Mouse (Mus musculus): ENCODE results near the gene Exoc4.

Gene Exoc4

DNA sequence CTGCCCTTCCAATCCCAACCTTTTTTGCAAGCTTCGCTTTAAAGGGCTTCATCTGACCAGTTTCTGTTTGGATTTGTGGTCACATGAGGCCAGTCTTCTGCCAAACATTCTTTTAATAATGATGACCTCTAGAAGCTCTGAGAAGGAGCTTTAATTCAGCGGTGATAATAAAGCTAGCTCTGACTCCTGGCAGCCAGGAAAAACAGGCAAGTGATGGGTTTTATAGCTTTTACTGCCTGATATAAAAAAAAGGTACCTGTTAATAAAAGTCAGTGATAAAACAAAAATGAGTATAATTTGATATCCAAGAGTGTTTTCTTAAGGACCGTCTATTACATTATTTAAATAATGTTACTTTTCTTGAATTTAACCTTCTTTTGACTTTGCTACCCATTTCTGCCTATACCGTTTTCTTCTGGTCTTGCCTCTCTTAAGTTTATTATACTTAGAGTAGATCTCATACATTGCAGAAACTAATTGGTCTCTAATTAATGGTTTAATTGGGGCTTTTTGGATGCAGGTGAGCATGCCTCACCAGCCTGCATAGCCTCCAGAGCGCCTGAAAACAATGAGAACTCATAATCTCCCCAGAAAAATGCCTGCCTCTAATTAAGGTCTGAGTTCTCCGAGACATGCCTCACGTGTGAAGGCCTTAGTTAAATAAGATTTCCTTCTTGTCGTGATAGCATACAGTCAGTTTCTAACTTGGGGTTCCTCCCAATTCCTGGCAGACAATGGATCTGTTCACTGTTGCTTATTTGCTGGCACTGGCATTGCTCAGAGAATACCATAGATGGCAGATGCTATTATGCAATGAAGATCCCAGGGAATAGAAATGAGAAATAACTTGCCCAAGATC, 681.4 kb downstream of the Exoc4 start:
- no peak for DNase-seq (ENCODE audit: low spot score in 2 of 2)

DNA sequence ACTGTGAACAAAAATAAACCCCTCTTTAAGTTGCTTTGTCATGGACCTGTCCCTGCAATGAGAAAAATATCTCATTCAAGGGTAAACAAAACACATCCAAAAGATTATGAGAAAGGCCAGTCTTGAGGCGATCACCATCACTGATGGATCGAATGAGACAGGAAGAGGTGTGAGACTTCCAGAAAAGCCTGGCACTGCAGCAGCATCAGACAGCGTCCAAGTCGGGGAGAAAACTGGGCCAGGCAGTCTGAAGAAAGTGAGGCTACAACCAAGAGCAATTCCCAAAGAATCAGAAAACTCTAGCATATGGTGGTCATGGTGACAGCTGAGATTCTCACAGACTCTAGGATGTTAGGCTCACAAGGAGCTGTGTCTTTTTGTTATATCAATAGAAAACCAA, 689.0 kb downstream of the Exoc4 start:
- DNase-seq (ENCODE audit: low spot score in 2 of 2), result no peak

DNA sequence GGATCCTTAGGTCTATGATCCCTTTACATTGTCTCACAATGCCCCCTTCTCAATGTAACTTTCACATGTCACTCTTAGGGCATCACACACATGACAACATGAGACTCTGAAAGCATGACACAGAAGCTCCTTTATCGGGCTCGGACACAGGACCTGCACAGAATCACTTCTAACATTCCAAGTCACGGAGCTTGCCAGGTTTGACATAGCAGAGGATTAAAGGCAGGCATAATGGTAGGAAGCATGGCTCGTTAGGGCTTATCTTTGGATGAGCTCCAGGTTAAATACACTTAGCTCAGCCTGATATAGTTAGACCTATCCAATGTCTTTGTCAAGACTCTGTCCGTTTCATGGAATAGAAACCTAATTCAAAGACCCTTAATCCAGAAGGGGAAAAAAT, 690.3 kb downstream of the Exoc4 start:
- no peak for DNase-seq (ENCODE audit: low spot score in 2 of 2)

DNA sequence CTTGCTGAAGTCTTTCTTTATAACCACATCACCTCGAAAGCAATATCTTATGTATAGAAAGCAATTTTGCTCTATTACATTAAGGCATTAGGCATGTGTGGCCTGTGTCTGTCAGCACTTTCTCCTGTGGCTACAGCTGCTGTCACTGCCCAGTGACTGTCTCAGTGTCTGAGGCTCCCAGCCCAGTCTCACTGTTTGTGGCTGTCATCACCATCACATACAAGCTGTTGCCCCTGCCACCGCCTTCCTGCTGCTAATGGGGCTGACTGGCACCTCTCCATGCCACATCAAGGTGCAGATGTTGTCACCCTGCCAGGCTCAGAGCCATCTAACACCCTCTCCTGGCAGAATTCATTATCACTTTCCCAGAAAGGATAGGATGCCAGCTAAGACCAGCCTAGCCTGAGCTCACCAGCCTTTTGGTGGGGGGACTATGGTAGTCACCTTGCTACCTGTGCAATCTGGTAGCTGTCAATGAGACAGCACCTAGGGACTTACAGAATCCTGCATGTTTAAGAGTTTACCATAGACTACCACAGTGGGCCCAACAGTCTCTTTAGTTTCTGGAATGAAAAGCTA, 698.1 kb downstream of the Exoc4 start:
- peak in 1 of 2 experiments; percentile 54 for DNase-seq (ENCODE audit: low spot score in 2 of 2)

DNA sequence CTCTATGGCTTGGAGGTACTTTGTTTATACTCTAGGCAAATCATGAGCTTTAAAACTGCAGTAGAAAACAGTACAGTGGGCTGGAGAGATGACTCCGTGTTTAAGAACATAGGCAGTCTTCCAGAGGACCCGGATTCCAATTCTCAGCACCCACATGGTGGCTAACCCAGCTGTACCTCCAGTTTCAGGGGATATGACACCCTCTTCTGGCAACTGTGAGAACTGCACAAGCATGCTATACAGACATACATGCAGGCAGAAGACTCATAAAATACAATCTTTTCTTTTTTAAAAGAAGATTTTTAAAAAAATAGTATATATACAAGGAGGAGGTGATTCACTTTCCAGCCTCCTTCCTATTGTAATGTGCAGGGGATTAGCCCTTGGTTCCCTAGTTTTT, 701.2 kb downstream of the Exoc4 start:
- no peak for DNase-seq (ENCODE audit: low spot score in 2 of 2)

DNA sequence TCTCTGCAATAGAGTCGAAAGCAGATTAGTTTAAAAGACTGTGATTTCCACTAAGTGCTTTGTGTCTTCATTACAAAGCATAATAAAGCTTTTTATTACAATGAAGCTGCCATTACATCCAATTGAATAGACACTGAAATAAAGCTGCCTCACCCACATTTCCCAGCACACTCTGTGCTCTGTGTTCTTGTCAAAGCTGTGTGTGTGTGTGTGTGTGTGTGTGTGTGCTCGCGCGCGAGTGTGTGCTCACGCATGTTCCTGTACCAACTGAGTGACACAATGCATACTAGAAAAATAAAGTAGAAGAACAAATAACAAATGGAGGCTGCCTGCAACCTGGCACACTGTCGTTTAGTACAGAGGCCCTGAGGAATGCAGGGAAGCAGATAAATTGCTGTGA, 706.6 kb downstream of the Exoc4 start:
- no peak for DNase-seq (ENCODE audit: low spot score in 2 of 2)

DNA sequence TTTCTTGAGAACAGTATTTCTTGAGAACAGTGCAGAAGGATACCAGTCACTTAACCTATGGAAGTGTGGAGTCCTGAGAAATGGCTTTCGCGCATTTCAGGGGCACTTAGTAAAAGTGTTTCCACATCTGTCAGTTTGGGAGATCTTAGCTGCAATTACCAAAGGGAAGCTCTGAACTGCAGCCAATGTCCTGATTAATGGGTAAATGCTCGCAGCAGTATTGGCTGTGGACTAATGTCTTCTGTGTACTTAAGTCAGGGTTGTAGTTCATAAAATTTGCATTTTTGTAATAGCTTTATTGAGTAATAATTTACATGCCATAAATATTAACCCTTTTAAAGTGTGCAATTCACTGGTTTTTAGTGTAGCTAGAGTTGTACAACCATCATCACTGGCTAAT, 709.4 kb downstream of the Exoc4 start:
- no peak for DNase-seq (ENCODE audit: low spot score in 2 of 2)

DNA sequence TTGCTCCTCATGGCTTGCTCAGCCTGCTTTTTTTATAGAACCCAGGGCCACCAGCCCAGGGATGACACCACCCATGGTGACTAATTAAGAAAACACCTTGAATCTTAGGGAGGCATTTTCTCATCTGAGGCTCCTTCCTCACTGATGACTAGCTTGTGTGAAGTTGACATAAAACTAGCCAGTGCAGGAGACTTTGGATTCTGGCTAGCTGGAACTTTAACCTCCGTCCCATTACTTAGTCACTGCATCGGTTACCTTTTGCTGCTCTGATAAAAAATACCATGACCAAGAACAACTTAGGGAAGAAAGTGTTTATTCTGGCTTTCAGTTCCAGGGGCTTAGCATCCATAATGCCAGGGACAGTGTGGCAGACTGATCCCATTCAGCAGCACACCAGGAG, 711.9 kb downstream of the Exoc4 start:
- DNase-seq (ENCODE audit: low spot score in 2 of 2), result no peak

DNA sequence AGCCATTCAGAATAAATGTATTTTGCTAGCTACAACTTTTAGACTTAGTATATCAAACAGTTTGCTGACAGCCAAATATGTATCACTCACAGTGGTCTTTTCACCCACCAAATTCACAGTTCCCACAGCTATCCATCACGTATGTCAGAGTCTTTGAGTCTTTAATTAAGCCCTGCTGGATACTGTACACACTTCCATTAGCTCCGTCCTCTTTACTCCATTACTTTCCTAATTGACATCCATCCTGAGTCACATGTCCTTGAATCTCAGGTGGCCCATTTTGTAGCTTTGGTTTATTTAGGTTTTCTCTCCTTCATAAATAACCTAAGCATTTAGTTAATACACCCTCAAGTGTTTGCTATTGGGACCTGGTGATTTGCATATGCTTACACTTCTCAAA, 714.2 kb downstream of the Exoc4 start:
- no peak for DNase-seq (ENCODE audit: low spot score in 2 of 2)

DNA sequence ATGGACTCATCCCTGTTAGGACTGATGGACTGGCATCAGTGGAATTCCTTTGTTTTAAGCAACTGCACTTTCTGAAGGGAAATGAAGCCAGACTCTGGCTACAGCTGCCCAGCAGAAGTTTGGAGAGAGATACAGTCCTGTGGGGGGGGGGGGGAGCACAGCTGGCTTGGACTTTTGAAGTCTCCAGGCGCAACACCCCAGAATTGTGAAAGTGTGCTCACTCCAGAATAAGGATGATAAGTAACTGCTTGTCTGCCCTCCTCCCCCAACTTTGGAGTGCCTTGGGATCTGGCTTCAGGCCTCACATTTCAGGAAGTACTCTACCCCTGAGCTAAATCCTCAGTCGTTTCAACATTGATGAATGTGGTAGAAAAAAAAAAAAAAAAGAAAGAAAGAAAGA, 716.7 kb downstream of the Exoc4 start:
- no peak for DNase-seq (ENCODE audit: low spot score in 2 of 2)

DNA sequence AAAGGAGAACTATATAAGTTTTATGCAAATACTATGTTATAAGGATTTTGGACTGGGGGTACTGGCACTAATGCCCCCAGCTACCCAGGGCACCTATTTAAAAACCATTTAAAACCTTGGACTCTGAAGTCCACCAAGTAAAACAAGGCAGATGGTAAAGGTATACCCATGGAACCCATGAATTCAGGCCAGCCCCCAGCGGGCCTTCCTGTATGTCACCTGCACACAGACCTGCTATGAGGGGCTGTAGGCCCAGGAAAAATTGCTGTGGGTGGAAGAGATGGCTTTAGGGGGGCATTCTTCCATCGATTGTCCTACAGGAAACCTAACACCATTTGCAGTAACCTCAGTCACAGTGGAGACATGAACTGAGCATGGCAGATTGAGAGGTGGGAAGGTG, 719.9 kb downstream of the Exoc4 start:
- DNase-seq (ENCODE audit: low spot score in 2 of 2), result no peak

DNA sequence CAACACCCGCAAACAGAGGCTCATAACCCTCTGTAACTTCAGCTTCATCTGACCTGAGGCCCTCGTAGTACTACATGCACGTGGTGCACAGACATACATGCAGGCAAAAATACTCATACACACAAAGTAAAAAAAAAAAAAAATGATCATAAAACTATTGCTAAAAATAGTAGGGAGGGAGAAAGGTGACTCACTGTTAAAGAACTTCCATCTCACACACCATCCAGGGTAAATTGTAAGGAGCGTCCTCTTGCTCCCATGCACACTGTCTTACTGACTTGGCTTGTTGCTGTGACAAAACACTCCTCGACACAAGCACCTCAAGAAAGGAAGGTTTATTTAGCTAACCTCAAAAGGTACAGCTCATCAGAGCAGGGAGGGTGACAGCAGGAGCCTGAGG, 723.9 kb downstream of the Exoc4 start:
- no peak for DNase-seq (ENCODE audit: low spot score in 2 of 2)

DNA sequence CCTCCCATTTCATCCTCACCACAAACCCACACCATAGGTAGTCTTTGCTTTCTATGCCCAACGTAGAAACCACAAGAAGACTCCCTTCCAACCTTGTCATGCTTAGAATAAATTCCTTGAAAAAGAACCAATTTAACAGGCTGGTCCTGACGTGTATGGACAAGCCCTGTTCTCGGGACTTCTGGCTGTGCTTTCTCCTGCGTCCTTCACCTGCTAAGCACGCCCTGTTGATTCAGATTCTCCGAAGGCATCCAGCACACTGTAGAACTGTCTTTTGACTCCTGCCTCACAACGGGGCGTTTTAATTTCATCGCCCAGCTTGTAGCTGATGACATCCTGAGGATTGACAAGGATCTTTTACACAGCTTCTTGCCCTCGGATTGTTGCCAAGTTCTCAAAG, 727.7 kb downstream of the Exoc4 start:
- no peak for DNase-seq (ENCODE audit: low spot score in 2 of 2)

DNA sequence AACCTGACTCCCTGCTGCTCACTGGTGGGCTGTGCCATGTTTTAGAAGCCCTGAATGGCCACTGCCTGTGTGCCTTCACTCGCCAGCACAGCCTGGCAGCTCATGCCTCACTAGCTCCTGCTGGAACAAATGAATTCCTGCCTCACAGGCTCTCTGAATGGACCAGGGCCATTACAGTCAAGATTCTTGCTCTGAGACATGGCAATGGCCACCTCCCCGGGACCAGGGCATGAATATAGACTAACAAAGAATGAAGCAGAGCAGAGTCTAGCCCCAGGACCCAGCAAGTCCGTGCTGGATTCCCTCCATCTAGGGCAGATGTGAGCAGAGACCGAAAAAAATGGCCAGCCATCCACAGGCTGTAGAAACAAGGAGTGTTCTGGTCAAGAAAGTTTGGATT, 728.6 kb downstream of the Exoc4 start:
- DNase-seq (ENCODE audit: low spot score in 2 of 2), result no peak

DNA sequence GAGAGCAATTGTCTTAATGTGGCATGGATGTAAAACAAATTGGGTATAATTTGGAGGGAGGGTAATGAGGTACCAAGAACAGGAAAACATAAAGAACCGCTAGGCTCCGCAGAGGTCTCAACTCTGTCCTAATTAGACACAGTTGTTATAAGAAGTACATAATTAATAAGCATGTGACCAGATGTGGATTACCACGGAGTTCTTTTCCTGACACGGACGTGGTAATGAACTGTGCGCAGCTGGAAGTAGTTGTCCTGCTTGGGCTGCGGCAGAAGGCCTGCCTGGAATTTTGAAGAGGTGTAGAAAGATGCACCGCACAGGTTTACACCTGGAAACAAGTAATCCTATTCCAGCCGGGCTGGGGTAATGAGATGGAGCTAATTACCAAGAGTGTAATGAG, 729.0 kb downstream of the Exoc4 start:
- no peak for DNase-seq (ENCODE audit: low spot score in 2 of 2)

DNA sequence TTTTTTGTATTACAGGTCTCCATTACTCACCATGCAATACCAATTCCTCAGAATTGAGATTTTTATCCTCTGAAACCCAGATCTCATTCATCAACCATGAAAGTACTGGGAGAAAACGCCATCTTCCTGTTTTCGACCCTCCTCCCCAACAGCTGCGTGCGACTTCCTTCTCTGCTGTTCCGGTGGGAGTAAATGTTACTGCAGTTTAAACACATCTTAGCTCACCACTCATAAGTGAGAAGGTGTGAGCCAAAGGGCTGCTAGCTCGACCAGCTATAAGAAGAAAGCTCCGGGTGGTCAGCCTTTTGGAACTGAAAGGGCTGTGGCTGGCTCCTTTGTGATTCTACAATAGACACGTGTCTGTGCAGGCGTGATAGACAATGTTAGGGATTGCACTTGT, 733.8 kb downstream of the Exoc4 start:
- no peak for DNase-seq (ENCODE audit: low spot score in 2 of 2)

DNA sequence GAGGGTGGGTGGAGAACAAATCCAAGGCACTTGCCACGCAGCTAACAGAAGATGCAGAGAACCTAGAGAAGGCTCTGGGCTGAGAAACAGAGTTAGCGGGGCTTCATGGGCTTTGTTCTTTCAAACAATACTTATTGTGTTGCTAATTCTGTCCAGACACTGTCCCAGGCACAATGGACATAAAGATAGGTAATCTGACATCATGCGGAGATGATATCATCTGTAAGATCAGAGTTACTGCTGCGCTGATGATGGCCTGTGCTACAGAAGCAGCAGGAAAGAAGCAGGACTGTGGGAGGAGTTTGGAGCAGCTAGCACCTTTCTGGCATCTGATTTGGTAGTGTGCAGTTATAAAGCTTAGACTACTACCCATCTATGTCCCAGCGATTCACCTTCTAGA, 738.2 kb downstream of the Exoc4 start:
- no peak for DNase-seq (ENCODE audit: low spot score in 2 of 2)

DNA sequence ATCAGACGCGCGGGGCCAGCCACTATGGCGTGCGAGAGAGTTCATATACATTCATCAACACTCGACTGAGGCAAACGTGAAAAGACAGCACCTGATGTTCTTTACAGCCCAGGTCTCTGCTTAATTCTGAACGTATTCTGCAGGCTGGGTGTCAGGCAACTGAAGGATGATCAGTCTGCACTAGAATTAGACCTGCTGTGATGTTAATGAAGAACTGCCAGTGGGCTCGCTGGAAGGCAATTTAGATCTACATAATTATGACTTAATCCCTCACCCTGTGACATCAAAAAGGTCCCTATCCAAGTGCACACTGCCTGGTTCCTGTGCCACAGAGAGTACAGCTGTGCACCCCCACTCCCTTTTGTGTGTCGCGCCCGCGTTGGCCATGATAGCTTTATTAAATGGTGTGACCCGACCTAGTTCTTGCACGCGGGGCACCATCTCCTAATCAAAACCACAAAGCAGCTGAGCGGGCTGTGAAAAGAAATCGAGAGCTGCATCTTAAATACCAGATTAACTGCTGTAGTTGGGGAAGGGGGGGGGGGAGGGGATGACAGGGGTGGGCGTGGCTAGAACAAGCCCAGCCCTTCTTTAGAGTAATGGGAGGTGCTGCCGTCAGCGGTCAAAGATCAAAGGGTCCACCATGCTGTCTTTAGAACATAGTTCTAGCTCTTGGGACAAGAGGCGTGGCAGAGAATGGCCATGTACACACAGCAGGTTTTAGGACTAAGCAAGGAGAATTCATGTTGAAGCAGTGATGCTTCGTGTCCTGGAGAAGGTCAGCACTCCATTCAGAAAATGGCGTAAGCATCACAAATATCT, 743.5 kb downstream of the Exoc4 start:
- peak in 1 of 2 experiments; percentile 10 for DNase-seq (ENCODE audit: low spot score in 2 of 2)

DNA sequence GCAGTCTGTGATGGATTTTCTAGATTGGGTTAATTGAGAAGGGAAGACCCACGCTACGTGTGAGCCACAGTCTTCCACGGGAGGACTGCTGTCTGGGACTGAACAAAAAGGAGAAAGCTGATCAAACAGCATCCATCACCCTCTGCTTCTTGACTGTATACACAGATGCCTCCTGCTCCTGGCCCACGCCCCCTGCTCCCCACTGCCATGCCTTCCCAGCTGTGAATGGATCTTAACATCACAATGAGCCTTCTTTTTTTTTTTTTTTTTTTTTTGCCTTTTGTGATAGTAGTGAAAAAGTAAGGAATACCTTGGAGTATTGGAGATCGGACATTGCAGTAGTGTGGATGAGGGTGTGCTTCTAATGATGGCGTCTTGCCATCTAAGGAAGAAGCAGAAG, 745.0 kb downstream of the Exoc4 start:
- DNase-seq (ENCODE audit: low spot score in 2 of 2), result no peak

DNA sequence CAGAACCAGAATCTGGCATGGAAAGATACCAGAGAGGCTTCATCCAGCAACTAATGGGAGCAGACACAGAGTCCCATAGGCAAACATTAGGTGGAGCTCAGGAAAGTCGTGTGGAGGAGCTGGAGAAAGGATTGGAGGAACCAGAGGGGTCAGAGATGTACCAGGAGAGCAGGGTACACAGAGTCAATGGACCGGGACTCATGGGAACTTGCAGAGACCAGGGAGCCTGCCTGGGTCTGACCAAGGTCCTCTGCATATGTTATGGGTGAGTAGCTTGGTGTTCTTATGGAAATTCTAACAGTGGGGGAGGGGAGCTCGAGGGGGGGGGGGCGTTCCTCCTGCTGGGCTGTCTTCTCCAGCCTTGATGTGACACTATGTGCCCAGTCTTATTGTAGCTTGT, 749.7 kb downstream of the Exoc4 start:
- no peak for DNase-seq (ENCODE audit: low spot score in 2 of 2)

DNA sequence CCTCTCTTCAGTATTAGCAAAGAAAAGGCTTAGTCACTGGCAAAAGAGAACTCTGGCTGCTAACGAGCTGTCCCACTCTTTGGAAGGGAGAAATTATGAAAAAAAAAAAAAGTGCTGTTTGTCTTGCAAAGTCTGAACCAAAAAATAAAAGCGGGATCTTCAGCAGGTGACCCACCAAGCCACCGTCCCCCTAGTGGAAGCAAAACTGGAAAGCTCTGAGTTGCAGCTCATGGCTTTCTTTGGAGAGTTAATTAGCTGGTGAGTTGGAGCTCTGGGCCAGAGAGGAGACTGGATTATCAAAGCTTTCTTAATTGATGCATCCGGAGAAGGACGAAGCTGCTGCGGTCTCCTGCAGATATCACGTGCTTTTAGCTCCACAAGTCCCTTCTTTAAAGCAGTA, 750.6 kb downstream of the Exoc4 start:
- DNase-seq (ENCODE audit: low spot score in 2 of 2), result no peak

DNA sequence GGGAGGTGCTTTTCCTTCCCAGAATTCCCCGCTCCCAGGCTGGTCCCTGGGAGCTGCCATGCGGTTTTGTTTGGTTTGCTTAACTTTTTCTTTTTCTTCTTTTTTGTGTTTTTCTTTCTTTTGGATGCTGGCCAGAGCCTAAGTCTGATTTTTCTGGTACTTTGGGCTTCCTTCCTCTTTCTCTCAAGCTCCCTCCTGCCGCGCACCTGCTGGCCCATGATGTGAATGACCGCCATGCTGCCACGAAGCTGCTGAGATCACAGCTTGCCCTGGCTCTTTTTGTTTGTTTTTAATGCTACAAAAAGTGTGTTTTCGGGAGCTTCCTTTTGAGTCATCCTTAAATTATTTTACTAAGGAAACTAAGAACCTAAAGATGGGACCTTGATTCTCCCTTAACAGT, 751.8 kb downstream of the Exoc4 start:
- DNase-seq (ENCODE audit: low spot score in 2 of 2), result no peak

DNA sequence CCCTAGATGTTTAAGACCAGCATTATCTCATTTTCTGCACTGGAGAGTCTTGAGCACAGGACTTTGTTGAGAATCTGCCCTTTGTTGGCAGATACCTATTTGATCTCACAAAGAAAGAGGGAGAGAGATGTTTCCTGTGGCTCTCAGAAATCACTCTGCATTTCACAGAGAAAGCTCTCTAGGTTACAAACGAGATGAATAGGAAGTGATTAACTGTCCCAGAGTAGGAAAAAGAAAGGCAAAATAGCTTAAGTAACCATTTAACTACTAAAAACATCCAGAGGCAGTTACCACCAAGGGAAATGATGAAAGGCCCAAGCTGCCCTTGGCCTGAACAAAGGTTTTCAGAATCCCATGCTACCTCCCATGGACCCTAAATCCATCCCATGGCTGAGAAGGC, 754.1 kb downstream of the Exoc4 start:
- DNase-seq (ENCODE audit: low spot score in 2 of 2), result no peak

Data from cerebellum, postnatal 4 days (tissue).